Mouse (Mus musculus): ENCODE results near the gene Eif2ak4.

DNA sequence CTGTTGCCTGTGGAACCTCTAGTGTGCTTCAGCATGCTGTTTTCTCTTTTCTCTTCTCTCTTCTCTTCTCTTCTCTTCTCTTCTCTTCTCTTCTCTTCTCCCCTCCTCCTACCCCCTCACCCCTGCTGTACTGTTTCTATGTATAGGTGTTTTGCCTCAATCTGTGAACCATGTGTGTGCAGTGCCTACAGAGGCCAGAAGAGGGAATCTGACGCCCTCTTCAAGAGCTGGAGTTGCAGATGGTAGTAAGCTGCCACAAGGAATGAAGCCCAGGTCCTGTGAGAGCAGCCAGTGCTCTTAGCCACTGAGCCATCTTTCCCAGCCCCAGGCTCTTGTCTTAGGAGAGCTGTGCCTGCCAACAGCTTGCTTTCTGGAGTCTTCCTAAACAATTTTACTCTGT, 78.2 kb downstream of the Eif2ak4 start:
- no peak for TF ChIP-seq MAFK (IDR thresholded peaks at IDR 0.05; ENCODE audit: insufficient replicate concordance, low read length)
- no peak for TF ChIP-seq POLR2AphosphoS2 (IDR thresholded peaks at IDR 0.05; ENCODE audit: low read depth, low read length)
- peak in 1 of 2 experiments; percentile 49; a peak in 2 of 4 replicates for TF ChIP-seq CTCF (conservative IDR thresholded peaks at IDR 0.05 in 1 of 2, IDR thresholded peaks at IDR 0.05 in 1 of 2; ENCODE audit: low read depth in 2 of 2, low read length in 2 of 2)
- no peak for TF ChIP-seq GABPA (IDR thresholded peaks at IDR 0.05; ENCODE audit: insufficient replicate concordance, low read depth, low read length)
- TF ChIP-seq POLR2A (IDR thresholded peaks at IDR 0.05; ENCODE audit: low read depth, low read length), result no peak
- no peak for TF ChIP-seq ETS1 (conservative IDR thresholded peaks at IDR 0.05; ENCODE audit: low read depth, low read length)
- TF ChIP-seq RCOR1 (conservative IDR thresholded peaks at IDR 0.05; ENCODE audit: low read depth, low read length), result no peak
- TF ChIP-seq JUND (conservative IDR thresholded peaks at IDR 0.05; ENCODE audit: low read depth, low read length), result no peak
- TF ChIP-seq NRF1 (IDR thresholded peaks at IDR 0.05; ENCODE audit: low read depth, low read length), result no peak
- no peak for TF ChIP-seq BHLHE40 (IDR thresholded peaks at IDR 0.05; ENCODE audit: low read depth, low read length)
- TF ChIP-seq EP300 (IDR thresholded peaks at IDR 0.05; ENCODE audit: low read length), result no peak
- TF ChIP-seq E2F4 (IDR thresholded peaks at IDR 0.05; ENCODE audit: insufficient replicate concordance, low read depth, low read length), result no peak
- no peak for TF ChIP-seq NELFE (IDR thresholded peaks at IDR 0.05; ENCODE audit: low read depth, low read length)
- TF ChIP-seq KAT2A (IDR thresholded peaks at IDR 0.05; ENCODE audit: insufficient replicate concordance, low read length), result no peak
